Mouse (Mus musculus): Measurements from ENCODE around the gene Sag.

Sag gene

DNA sequence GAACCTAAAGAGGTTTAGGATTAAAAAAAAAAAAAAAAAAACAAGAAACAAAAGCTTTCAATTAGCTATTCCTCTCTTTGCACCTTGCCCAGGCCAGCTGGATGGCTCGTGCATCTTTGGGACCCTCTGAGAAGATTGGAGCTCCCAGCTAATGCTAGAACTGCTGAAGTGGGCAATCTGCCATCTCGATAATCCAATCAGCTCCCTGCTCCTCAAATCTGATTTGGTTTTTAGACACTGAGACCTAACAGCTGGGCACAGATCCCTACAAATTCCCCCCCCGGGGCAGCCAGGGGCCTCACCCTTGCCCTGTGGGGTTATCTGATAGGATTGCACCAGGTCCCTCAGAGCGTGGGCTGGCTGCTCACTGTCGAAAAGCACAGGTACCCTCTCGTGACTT, at the start of gene Sag:
Gene Sag, plus strand, starts transcription at position 105 of the 400 bp plus-strand sequence.
- DNase-seq, result no peak

DNA sequence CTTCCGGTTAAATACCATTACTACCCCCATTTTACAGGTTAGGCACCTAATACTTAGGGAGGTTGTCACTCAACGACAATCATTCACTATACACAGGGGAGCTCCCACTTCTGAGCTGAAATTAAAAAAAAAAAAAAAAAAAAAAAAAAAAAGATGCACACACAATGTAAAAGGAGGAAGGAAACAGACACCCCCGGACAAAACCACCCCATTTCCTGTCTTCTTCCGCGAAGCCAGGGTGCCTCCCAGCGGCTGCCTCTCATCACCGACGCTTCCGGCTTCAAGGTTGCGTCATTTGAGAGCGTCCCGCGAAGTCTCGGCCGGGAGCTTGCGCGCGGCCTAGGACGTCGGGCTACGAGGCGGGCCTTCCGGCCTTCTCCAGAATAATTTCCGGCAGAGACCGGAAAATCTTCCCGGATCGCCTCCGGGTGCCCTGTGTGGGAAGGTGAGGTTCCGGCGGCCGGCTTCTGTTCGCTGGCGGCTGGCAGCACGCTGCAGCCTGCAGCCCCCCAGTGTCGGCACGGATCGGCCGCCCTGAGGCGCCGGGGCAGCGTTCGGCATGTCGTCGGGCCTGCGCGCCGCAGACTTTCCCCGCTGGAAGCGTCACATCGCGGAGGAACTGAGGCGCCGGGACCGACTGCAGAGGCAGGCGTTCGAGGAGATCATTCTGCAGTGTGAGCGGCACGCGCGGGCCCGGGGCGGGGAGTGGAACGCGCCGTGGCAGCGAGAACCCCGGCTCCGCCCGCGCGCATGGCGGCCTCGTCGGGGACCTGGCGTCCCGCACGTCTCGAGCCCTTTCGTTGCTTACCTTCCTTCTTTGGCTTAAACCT, 47.6 kb upstream of the Sag start, which contains the start of gene Atg16l1:
Gene Atg16l1, plus strand, starts transcription at position 230 of the 830 bp plus-strand sequence.
- peak; percentile 94 for DNase-seq

DNA sequence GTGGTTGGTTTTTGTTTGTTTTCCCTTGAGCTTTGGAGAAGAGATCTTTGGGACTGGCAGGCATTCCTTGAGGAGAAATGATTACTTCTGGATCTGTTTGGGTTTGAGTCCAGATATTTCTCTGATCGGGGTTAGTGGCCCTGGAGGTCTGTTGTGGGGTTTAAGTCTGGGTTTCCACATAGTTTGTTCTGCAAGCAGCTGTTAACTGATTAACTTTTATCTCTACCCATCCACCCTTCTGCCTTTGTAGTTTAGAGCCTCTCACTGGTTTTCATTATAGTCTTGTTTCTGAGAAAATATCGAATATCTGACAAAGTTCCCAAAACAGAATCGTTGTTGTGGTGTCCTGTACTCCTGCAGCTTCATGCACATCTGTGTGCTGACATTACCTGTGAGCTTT, 39.7 kb upstream of the Sag start:
- no peak for DNase-seq

DNA sequence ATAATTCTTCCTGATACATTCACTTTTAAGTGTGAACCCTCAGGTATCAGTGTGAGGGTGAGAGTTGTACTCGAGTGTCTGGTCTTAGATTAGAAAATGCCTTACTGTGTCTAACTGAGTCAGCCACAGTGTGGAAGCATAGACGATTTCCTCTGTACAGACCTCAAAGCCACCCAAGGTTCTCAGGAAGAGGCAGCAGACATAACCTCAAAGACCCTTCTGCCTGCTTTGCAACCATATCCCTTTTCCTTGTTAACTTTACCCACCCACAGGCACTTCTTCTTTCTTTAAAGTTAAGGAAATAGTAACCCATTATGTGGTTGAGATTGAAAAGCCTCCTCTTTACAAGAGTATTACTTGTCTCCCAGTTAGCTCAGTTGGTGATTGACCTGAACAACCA, 37.7 kb upstream of the Sag start:
- DNase-seq, result no peak

DNA sequence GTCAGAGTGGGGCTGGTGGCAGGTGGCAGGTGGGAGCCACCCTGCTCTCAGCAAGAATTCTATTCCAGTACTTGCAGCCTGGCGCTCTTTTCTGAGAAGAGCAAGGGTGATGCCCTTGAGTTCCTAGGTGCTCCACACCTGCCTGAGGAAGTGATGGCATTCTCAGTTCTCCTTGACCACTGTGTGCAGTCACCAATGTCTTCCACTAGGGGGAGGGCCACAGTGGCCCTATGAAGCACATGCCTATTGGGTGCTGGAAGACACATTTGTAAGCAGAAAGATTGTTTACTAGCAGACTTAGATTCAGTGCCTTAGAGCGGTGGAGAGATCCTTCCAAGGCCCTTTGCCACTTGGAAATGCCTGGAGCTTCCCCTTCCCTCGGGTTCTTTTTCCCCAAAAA, 37.2 kb upstream of the Sag start:
- no peak for DNase-seq

DNA sequence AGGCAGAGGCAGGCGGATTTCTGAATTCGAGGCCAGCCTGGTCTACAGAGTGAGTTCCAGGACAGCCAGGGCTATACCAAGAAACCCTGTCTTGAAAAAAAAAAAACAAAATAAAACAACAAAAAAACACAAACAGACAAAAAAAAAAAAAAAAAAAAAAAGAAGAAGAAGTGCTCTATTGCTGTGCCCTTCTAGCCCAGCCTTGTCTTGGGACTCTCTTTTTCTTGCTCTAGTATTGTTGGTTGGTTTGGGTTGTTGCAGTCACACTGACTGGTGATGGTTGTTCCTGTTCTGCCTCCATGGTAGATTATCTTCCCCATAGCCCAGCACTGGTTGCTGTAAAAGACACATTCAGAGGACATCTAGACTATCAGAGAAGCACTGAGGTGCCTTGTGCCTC, 34.2 kb upstream of the Sag start:
- DNase-seq, result no peak

DNA sequence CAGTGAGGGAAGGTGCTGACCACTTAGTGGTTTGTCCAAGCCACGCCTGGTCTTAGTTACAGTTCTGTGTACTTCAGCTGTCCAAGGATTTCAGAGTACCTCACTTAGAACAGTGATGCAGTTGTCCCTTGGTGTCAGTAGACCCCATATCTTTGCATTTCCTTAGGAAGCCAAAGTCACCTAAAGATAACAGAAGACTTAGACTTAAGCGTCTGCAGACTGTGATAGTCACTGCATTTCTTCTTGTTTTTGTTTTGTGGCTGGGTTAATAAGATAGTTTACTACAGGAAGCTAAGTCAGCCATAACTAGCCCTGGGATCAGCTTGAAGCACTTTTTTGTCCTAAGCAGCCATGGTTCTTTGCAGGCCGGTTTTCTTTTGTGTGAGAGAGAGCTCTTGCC, 33.0 kb upstream of the Sag start:
- DNase-seq, result no peak

DNA sequence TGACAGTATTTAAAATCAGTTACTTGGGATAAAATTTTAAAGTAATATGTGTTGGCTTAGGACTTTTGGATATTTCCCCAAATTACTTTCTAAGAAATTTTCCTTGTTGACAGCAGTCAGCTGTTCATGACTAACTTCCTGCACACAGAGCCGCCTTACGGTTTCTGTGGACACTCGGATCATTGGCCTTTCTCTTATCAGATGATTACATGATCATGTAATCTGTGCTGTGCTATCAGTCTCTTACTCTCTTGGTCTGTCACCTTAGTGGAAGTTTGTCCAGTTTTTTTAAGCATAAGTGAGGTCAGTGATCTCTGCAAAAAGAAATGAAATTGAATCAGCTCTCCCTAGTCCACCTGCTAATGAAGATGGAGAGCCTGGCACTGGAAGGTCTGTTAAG, 31.8 kb upstream of the Sag start:
- DNase-seq, result no peak

DNA sequence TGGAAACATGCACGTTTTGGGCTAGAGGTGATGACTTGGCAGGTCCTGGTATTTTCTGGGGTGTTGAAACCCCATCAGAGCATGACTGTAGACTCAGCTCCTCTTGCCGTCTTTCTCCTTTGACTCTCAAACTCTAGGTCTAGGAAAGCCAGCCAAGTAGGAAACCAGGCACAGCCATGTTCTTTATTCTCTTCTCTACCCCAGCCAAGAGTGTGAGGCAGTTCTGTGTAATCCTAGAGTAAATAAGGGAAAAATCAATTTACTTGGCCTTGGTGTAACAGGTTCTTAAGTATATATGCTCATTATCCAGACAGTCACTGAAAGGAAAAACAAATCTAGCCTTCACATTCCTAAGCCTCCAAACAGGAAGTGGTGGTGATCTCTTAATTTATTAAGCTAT, 30.1 kb upstream of the Sag start:
- DNase-seq, result no peak

DNA sequence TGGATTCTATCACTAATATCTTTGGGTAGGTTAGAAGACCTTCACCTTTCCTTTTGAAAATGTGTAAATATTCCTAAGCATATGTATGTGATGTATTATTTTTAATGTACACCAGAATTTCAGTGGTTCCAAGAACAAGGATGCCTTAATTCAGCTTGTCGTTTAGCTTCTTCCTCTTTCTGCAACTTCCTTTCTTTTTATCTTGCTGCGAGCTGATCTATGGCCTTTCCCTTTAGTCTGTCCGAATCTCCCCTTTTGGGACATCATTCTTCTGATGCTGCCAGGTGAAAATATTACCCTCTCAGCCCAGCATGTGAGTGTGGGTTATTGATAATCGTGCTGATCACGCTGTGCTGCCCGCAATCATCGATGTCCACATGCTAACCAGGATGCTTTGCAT, 28.6 kb upstream of the Sag start:
- DNase-seq, result no peak

DNA sequence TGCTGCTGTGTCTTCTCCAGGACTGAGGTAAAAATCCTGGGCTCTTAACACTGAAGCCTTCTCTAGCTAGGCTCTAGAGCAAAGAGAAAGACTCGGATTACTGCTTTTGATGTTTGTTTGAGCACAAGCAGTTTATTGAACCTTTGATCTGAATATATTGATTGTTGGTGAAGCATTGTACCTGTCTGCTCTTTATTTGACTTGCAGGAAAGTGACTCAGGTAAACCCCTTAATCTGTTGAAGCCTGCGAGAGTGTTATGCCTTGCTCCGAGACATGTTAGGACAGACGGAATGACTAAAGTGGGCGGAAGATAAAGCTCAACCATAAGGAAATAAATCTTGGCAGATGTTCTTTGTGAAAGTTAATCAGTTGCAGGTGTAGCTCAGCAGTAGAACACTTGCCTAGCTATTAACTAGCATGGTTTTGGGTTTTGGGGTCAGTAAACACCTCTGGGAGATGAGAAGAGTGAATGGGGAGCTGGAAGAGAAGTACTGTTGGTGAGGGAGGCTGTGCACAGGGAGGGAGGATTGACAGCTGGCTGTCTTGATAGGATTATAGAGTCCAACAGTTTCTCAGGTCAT, 24.2 kb upstream of the Sag start:
- DNase-seq, result no peak

DNA sequence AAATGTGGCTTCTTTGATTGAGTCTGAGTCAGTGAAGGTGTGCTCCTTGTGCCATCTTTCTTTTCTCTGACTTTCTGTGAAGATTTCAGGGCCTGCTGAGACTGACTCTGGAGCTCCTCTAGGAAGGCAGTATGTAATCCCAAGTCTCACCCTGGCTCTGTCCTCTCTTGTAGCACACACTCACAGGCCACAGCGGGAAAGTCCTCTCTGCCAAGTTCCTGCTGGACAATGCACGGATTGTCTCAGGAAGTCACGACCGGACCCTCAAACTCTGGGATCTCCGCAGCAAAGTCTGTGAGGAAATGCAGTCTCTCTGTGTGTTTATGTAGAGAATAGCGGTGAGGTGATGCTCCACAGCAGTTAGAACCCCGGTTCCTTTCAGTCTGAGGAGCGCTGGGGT, 17.8 kb upstream of the Sag start:
- no peak for DNase-seq

DNA sequence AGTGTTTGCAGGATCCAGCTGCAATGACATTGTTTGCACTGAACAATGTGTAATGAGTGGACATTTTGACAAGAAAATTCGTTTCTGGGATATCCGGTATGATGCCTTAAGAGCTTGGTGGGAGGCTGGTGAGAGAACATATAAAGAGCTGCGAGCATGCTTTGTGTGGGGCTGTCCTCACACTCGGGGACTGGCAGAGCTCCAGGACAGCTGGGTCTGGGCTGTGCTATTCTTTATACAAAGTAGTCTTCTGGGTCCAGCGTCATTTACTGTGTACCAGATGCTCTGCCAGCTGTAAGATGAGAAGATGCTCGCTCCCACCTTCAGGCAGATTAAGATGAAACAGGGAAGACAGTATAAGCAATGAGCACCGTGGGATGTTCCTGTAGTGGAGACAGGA, 17.2 kb upstream of the Sag start:
- DNase-seq, result no peak

DNA sequence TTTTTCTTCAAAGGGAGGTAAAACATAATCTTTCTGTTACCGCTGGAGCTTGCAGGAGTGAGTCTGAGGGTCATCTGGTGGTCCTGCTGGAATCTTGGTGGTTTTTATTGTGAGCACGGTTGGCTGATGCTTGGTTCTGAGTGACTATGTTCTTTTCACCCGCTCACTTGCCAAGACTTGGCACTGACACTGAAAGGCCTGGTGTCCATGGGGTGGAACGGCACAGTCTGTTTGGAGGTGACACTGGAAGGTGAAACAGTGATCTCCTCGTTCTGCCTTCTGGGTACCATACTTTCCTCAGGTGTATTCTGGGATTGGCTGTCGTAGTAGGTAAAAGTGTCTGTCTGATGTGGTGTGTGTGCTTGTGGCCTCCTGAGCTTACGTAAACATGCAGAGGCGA, 13.8 kb upstream of the Sag start:
- DNase-seq, result no peak

DNA sequence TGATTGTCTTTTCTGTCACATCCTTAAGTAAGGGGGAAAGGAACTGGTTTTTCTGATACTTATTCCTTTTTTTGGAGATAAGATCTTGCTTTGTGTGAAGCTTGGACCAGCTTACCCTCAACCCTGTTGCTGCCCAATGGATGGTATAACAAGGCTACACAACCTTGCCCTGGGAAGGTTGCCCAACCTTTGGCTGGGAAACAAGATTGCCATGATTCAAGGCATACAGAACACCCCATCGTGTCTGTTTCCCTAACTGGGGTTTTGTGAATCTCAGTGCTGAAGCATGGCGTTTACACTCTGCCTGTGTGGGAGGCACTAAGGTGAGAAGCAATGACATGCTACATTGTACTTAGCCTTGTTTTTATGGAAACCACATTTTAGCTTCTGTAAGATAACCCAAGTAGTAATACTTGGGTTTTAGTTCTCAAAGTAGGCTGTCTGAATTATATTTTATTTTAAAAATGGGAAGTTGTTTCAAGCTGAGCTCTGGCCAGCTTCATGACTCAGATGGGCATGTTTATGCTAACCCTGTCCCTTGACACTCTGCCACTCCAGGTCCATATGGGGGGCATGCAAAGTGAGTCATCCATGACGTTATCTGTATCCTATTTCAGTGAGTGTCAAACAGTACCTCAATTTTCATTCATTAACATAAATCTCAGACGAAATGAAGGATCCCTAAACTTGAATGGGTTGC, 10.9 kb upstream of the Sag start:
- DNase-seq, result no peak

DNA sequence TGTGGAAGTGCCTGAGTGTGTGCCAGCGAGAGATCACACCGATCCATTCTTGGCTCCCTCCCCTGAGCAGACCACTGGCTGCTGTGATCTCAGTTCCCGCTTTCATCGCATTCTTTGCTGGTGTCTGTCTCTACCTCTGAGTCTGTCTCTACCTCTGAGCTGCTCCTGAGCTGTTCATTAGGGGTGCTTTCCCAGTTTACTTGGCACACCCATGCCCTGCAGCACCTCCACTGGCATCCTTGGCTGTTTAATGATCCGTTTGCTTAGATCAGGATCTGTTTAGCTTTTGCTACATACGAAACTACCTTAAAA, 10.4 kb upstream of the Sag start:
- no peak for DNase-seq

DNA sequence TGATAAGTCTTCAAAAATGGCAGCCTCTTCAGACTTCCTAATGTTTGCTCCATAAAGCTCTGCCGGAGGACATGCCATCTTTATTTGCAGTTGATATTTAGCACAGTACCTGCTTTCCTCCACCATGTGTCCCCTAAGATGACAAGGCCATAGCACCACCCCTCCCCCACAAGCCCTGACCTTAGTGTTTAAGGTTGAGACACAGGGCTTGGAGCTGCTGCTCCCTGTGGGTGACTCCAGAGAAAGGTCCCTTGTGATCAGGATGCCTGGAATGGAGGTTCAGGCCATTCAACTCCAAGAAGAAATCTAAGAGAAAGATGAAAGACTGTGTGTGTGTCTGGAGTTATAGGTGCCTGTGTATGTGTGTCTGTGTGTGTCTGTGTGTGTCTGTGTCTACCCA, 5.8 kb upstream of the Sag start:
- no peak for DNase-seq

DNA sequence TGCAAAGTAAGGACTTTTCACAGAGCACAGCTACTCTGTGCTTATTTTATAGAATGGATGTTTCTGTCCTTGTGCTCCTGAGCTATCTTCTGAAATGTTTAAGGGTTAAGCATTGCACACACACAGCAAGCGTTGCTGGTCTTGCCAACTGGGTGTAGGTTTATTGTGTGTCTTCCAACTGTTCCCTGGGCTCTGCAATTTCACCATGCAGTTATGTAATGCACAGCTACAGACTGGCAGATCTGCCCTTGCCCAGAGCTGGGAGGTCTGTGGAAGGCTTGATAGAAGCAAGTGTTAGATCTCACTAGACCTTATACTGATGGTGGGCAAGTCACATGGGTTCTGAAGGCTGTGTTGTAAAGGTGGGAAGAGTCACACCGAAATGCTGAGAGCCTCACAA, 5.2 kb upstream of the Sag start:
- peak; percentile 52 for DNase-seq

DNA sequence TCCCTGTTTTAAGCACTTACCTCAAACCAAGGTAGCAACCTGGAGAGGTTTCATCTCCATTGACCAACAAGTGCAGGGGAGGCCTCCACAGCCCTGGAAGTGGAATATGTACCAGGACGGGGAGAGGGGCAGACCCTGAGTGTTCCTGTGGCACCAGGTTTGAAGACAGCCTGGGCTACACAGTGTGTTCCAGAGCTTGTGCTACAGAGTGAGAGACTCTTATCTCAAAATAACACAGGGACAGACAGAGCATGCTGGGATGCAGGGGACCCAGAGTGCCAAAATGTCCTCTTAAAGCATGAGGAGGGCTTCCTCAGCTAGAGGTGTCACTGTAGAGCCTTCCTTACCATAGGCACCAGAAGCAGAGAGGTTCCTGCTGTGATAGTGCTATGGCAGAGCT, 4.3 kb downstream of the Sag start:
- DNase-seq, result no peak

DNA sequence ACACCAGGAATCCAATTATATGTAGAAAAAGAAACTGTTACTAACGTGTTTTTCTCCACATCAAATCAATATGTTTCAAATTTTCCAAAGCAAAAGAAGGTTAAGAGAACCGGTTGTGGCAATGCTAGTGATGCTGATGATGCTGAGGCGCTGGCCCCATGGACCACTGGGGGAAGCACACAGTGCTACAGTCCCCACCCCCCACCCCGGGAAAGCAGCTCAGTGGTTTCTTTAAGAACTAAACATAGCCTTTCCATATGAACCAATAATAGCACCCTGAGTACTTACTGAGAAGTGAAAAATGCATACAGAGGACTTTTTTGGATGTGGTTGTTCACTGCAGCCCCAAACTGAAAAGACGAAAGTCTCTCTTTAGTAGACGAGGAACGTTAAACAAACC, 7.9 kb downstream of the Sag start:
- DNase-seq, result no peak

DNA sequence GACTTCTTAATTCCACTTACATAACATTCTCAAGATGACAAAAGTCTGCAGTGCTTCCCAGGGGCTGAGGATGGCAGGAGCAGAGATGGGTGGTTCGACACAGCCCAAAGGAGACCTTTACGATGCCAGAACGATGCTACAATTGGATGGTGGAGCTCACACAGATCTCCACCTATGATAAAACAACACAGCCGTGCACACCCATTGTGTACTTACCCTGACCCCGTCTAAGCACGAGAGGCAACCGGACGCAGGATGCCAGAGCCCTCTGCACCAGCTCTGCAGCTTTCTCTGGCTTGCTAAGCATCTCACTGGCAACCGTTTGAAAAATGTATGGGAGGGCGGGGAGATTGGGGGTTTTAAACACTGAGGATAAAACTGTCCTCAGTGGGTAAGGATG, 8.6 kb downstream of the Sag start:
- DNase-seq, result no peak

DNA sequence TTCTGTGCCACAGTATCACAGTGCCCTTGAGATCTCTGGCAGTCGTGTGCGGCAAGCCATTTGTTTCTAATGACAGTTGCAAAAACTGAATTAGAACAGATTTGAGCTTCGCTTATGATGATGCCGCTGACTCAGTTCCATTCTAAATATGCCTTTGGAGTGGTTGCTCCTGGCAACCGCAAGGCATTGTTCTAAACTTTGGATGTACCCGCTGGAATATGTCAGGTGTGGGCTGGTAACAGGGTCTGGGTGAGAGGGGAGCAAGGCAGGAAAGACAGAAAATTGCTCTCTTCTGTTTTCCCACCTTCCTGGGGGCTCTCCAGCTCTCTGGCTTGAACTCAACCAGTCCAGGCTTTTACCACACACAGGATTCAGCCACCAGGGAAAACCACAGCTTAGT, 9.7 kb downstream of the Sag start:
- no peak for DNase-seq

DNA sequence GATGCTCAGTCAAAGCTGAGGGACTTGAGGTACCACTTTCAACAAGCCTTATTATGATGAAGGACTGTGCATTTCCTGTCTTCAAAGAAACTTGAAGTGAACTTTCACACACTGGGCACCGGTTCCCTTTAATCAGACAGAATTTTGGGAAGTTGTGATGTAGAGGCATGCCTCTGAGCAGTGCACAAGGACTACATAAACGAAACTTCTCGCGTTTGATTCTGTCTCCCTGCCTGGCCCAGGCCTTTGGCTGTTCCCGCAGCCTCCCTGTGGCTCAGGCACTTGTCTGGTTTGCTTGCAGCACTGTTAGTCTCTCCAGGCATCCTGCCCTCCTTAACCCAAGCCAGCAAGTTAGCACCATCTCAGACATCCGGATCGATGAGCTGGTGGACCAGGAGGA, 10.2 kb downstream of the Sag start:
- DNase-seq, result peak; percentile 38

DNA sequence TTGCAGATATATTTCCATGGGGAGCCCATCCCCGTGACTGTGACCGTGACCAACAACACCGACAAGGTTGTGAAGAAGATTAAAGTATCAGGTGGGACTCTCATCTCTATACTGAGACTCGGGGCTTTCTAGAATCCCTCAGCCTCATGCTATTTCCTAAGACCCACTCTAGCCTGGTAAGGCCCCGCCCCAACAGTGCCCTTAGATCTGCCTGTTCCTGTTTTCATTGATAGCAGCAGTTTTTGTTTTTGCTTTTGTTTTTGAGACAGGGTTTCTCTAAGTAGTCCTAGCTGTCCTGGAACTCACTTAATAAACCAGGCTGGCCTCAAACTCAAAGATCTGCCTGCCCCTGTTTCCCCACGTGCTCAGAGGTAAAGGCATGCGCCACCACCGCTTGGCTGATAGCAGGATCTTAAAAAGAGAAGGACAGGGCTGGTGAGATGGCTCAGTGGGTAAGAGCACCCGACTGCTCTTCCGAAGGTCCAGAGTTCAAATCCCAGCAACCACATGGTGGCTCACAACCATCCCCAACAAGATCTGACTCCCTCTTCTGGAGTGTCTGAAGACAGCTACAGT, 21.0 kb downstream of the Sag start:
- DNase-seq, result no peak

Data from cerebellum, adult 9-10 months (tissue).